Mouse (Mus musculus) layer of hippocampus, adult 9-10 months (tissue): Measurements from ENCODE around the gene Ggt5.
"Not testable (repeated sequence)": the region's sequence is repeated elsewhere in the genome, so short reads cannot be mapped to it uniquely, and the experiment has no call there.

Experiments used
- DNase-seq: peaks from one replicate; pipeline ENCODE4 v3.0.0; 2022; ENCODE audit warnings: low spot score

Ggt5 gene

GRCm38 (mm10) chr10:75589129-75589528 is at the start of gene Ggt5:
TSS of gene Ggt5 (plus strand) at chr10:75589340.
- no peak for DNase-seq

- DNase-seq = no peak
Measured at GRCm38 (mm10) chr10:75547901-75548300, 41.2 kb upstream of the Ggt5 start.

- DNase-seq = no peak
Measured at GRCm38 (mm10) chr10:75548486-75548885, 40.7 kb upstream of the Ggt5 start.

- no peak for DNase-seq
Measured at GRCm38 (mm10) chr10:75549886-75550285, 39.3 kb upstream of the Ggt5 start.

DNA sequence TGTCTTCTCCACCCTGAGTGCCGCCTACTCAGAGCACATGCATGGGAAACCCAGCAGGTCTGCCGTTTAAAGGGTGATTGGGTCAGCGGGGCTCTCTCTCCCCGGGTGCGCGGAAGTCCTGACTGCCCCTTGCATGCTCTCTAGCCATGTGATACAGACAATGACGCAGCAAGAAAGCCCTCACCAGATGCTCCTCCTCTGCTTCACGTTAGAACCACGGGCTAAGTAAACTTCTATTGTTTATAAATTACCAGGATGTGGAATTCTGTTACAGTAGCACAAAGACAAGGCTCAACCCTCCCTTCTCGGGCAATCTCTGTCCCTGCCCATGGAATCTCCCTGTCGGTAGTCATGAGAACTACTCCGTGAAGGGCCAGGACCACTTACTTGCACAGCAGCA is 38.0 kb upstream of the Ggt5 start:
- DNase-seq = no peak

- DNase-seq = no peak
Measured at GRCm38 (mm10) chr10:75552106-75552505, 37.0 kb upstream of the Ggt5 start.

GRCm38 (mm10) chr10:75552701-75553450 is 36.3 kb upstream of the Ggt5 start:
- DNase-seq = no peak

GRCm38 (mm10) chr10:75554090-75554489 is 35.0 kb upstream of the Ggt5 start:
- DNase-seq = no peak

GRCm38 (mm10) chr10:75555557-75555956 is 33.6 kb upstream of the Ggt5 start:
- no peak for DNase-seq

GRCm38 (mm10) chr10:75556026-75556425 is 33.1 kb upstream of the Ggt5 start:
- DNase-seq = no peak

GRCm38 (mm10) chr10:75558515-75558914 is 30.6 kb upstream of the Ggt5 start:
- no peak for DNase-seq

GRCm38 (mm10) chr10:75559041-75559675 is 30.0 kb upstream of the Ggt5 start:
- DNase-seq = no peak

GRCm38 (mm10) chr10:75559676-75560548 is 29.2 kb upstream of the Ggt5 start, which contains the start of gene Lrrc75b:
TSS of gene Lrrc75b (minus strand) at chr10:75560330.
- DNase-seq = no peak

GRCm38 (mm10) chr10:75560549-75560899 is 28.6 kb upstream of the Ggt5 start:
- DNase-seq = no peak

DNA sequence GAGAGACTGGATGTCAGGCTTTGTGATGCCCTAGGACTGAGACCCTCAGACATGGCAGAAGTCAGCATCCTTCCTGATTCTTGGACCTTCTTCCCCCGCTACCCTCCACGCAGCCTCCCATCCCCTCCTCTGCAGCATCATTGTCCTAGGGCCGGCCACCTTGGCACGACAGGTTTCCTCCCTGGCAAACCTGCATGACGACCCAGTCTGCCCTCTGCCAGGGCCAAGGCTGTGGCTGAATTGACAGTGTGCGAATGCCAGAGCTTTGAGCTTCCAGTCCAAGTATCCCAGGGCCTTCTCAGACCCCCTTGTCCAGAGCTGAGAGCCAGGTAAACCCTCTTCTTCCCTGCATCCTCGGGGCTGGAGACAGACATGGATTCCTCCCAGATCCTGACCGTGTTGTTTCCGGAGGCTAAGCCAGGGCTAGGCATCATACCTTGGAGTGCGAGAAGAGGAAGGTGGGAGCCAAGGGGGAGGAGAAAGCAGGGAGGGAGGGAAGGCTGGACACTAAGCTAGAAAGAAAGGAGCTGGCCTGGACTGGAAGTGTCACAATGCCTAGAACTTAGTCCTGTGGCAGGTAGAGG is 28.0 kb upstream of the Ggt5 start, which contains the start of gene Ggt1:
TSS of gene Ggt1 (plus strand) at position 534 of the 584 bp plus-strand sequence.
- no peak for DNase-seq

- DNase-seq = no peak
Measured at GRCm38 (mm10) chr10:75562596-75562995, 26.5 kb upstream of the Ggt5 start.

DNA sequence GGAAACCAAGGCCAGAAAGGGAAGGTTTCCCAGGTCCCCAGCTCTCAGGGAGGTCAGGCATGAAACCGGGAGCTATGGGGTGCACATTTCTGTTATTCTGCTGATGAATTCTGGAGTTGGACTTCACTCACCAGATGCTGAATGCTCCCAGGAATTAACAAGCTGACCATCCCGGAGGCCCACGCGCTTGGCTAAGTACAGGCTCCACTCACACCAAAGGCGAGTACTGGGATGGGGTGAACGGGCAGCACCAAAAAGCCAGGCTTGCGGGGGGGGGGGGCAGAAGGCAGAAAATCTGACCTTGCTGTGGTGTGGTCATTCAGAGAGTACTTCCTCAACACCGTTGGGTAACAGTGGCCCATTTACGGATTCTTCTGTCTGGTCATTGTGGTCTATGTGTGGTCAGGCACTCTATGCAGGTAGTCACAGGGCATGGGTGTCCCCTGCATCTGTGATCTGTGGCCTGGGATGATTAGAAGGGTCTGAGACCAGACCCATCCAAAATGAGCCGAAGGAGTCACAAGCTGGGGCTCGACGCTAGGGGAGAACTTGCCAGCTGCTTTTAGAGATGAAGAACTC is 24.4 kb upstream of the Ggt5 start:
- DNase-seq = no peak

DNA sequence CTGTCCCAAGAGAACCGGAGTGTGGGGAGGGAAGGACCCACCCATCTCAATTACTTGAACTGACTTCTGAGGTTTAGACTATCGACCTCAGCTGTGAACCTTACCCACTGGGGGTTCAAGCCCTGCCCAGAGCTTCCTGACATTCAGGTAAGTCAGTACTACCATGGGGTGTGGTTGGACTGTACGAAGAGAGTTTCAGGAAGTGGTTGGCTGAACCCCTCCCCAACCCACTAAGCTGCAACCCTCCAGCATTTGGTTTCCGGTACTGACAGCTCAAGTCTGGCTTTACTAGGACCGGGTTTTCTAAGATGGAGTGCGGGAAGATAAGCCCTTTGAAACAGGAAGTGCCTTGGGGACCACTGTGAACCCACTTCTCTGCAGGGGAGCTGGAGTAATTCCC is 23.7 kb upstream of the Ggt5 start:
- no peak for DNase-seq

GRCm38 (mm10) chr10:75565906-75566305 is 23.2 kb upstream of the Ggt5 start:
- no peak for DNase-seq

DNA sequence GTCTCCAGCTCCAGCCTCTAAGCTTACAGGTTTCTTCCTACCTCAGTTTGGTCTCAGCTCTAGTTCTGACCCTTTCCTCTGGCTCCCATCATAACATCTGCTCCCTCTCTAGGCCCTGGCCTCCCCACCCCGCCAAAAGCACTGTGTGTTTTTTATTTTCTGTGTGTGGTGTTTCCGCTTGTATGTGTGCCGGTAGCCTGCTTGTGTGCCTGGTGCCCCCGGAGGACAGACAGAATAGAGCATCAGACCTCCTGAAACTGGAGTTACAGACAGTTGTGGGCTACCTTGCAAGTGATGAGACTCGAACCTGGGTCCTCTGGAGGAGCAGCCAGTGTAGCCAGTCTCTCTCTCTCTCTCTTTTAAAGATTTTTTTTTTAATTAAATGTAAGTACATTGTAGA is 22.8 kb upstream of the Ggt5 start:
- no peak for DNase-seq

GRCm38 (mm10) chr10:75566765-75567164 is 22.4 kb upstream of the Ggt5 start:
- not testable (repeated sequence) for DNase-seq

DNA sequence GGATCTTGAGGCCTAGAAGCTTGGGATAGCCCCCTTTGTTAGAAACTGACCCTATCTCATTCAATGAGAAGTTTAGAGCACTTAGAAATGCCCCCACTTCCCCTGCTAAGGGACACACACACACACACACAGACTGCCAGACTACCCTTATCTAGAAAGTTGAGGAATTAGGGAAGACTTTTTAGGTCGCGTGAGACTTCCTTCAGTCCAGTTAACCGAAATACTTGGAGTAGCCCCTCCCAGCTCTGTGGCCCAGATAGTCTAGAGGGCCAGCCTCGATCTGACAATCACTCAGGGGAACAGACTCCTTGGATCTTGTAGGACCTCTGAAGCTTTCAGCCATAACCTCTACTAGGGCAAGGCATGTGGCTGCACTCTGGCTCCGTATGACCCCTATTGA is 21.1 kb upstream of the Ggt5 start:
- no peak for DNase-seq
